Mouse (Mus musculus): ENCODE measurements at regions not wholly inside any gene's neighbourhood (a gene's known extent, or its start where the extent isn't known, plus 50 kb on each side); places are given as distances from the start of the nearest gene placed in this dataset.

- no peak overlapping the region for H3K27ac ChIP-seq (ENCODE audit: insufficient read depth, low read depth)
- H3K4me1 ChIP-seq (ENCODE audit: control insufficient read depth in 1 of 2, insufficient read depth in 2 of 2), result peaks cover 22 to 27% of the 10 kb centered on the region in 2 experiments
- H3K9ac ChIP-seq (ENCODE audit: insufficient read depth, low read depth), result no peak overlapping the region
- in situ Hi-C loops (cut with MboI; ENCODE audit: low pct_ligation_motif_present, low pct_unique_long_range_greater_than_20kb, low sequenced_read_pairs), result no loop called here
- no peak overlapping the region for H3K4me3 ChIP-seq (replicated peaks in 1 of 3; ENCODE audit: low read depth in 2 of 3, low read length in 2 of 3, poor library complexity in 1 of 3)
- no peaks in the 10 kb centered on the region for H3K9me3 ChIP-seq (replicated peaks; ENCODE audit: low read length)
- no peak overlapping the region for H3K4me2 ChIP-seq (ENCODE audit: insufficient read depth, low read depth, poor library complexity, severe bottlenecking)
- no peak for DNase-seq (ENCODE audit: extremely low read depth)
- no peaks in the 10 kb centered on the region for H3K36me3 ChIP-seq (replicated peaks in 1 of 2; ENCODE audit: control insufficient read depth in 1 of 2, insufficient read depth in 1 of 2, low read length in 1 of 2)
- no peak for TF ChIP-seq NELFE (IDR thresholded peaks at IDR 0.05; ENCODE audit: low read depth, low read length)
- TF ChIP-seq CTCF (conservative IDR thresholded peaks at IDR 0.05 in 1 of 2, IDR thresholded peaks at IDR 0.05 in 1 of 2; ENCODE audit: low read depth in 2 of 2, low read length in 2 of 2), result no peak
- TF ChIP-seq POLR2A (IDR thresholded peaks at IDR 0.05; ENCODE audit: low read depth, low read length), result no peak
- no peak for TF ChIP-seq MAX (IDR thresholded peaks at IDR 0.05; ENCODE audit: low read length)
- no peak for TF ChIP-seq EP300 (IDR thresholded peaks at IDR 0.05; ENCODE audit: low read length)
- TF ChIP-seq ZNF384 (IDR thresholded peaks at IDR 0.05; ENCODE audit: low read depth, low read length), result no peak
- TF ChIP-seq IRF4 (IDR thresholded peaks at IDR 0.05; ENCODE audit: low read depth, low read length), result no peak
- TF ChIP-seq PAX5 (IDR thresholded peaks at IDR 0.05; ENCODE audit: low read length), result no peak
- no peak for TF ChIP-seq ELF1 (IDR thresholded peaks at IDR 0.05; ENCODE audit: low read depth, low read length)
- TF ChIP-seq UBTF (IDR thresholded peaks at IDR 0.05; ENCODE audit: low read depth, low read length), result no peak
- no peak for TF ChIP-seq CHD2 (IDR thresholded peaks at IDR 0.05; ENCODE audit: low read length)
- no peak for TF ChIP-seq RAD21 (IDR thresholded peaks at IDR 0.05; ENCODE audit: low read depth, low read length)
- TF ChIP-seq MYC (IDR thresholded peaks at IDR 0.05; ENCODE audit: low read depth, low read length), result no peak
- no peak for TF ChIP-seq GABPA (IDR thresholded peaks at IDR 0.05; ENCODE audit: insufficient replicate concordance, low read depth, low read length)
- no peaks in the 10 kb centered on the region for H3K27me3 ChIP-seq (replicated peaks)
- no peaks in the 10 kb centered on the region for H3K79me2 ChIP-seq (replicated peaks; ENCODE audit: control insufficient read depth, extremely low read depth, insufficient read depth, poor library complexity, severe bottlenecking)
- dilution Hi-C loops (cut with MboI; ENCODE audit: extremely low pct_ligation_motif_present, extremely low pct_unique_long_range_greater_than_20kb, low sequenced_read_pairs), result no loop called here
Measured at GRCm38 (mm10) chr10:122602394-122602793, 76.2 kb upstream of the Ppm1h start.

- Histone ChIP-seq H3K27me3 (replicated peaks) (no peaks in the 10 kb centered on the region), H3K4me2 (ENCODE audit: insufficient read depth, low read depth, poor library complexity, severe bottlenecking) (0 out of 2 replicates have a peak overlapping the region, but pooled peaks have one; percentile 17), H3K9me3 (replicated peaks; ENCODE audit: low read length) (no peaks in the 10 kb centered on the region), H3K79me2 (replicated peaks; ENCODE audit: control insufficient read depth, extremely low read depth, insufficient read depth, poor library complexity, severe bottlenecking) (no peaks in the 10 kb centered on the region), H3K27ac (ENCODE audit: insufficient read depth, low read depth) (no peak overlapping the region), H3K4me1 (ENCODE audit: control insufficient read depth in 1 of 2, insufficient read depth in 2 of 2) (peaks cover 22 to 27% of the 10 kb centered on the region in 2 experiments), H3K9ac (ENCODE audit: insufficient read depth, low read depth) (no peak overlapping the region), H3K4me3 (replicated peaks in 1 of 3; ENCODE audit: low read depth in 2 of 3, low read length in 2 of 3, poor library complexity in 1 of 3) (no peak overlapping the region), H3K36me3 (replicated peaks in 1 of 2; ENCODE audit: control insufficient read depth in 1 of 2, insufficient read depth in 1 of 2, low read length in 1 of 2) (no peaks in the 10 kb centered on the region)
- dilution Hi-C loops (cut with MboI; ENCODE audit: extremely low pct_ligation_motif_present, extremely low pct_unique_long_range_greater_than_20kb, low sequenced_read_pairs), result no loop called here
- in situ Hi-C loops (cut with MboI; ENCODE audit: low pct_ligation_motif_present, low pct_unique_long_range_greater_than_20kb, low sequenced_read_pairs), result no loop called here
- peak; percentile 91 for DNase-seq (ENCODE audit: extremely low read depth)
- TF ChIP-seq SMC3 (IDR thresholded peaks at IDR 0.05; ENCODE audit: low read depth, low read length) (no peak), CTCF (conservative IDR thresholded peaks at IDR 0.05 in 1 of 2, IDR thresholded peaks at IDR 0.05 in 1 of 2; ENCODE audit: low read depth in 2 of 2, low read length in 2 of 2) (no peak), CHD2 (IDR thresholded peaks at IDR 0.05; ENCODE audit: low read length) (peak; percentile 83), MAZ (IDR thresholded peaks at IDR 0.05; ENCODE audit: low read depth, low read length) (peak; percentile 69; the same call in 1 of the 2 replicates), EP300 (IDR thresholded peaks at IDR 0.05; ENCODE audit: low read length) (peak; percentile 98), ZKSCAN1 (IDR thresholded peaks at IDR 0.05; ENCODE audit: borderline replicate concordance, low read depth, low read length) (no peak), RCOR1 (conservative IDR thresholded peaks at IDR 0.05; ENCODE audit: low read depth, low read length) (peak; percentile 96), USF1 (IDR thresholded peaks at IDR 0.05; ENCODE audit: low read depth, low read length) (no peak), MEF2A (IDR thresholded peaks at IDR 0.05; ENCODE audit: borderline replicate concordance, low read depth, low read length) (peak; percentile 86), SIN3A (IDR thresholded peaks at IDR 0.05; ENCODE audit: low read length) (peak; percentile 98), ZNF384 (IDR thresholded peaks at IDR 0.05; ENCODE audit: low read depth, low read length) (0 out of 2 replicates have a peak, but pooled peaks have one; percentile 10), MAX (IDR thresholded peaks at IDR 0.05; ENCODE audit: low read length) (peak; percentile 56), RAD21 (IDR thresholded peaks at IDR 0.05; ENCODE audit: low read depth, low read length) (no peak; the same call in 1 of the 2 replicates), MXI1 (IDR thresholded peaks at IDR 0.05; ENCODE audit: low read depth, low read length) (peak; percentile 72; the same call in 1 of the 2 replicates), ZMIZ1 (IDR thresholded peaks at IDR 0.05; ENCODE audit: low read depth, low read length) (peak; percentile 53; the same call in 1 of the 2 replicates), POLR2A (IDR thresholded peaks at IDR 0.05; ENCODE audit: low read depth, low read length) (no peak), POLR2AphosphoS2 (IDR thresholded peaks at IDR 0.05; ENCODE audit: low read depth, low read length) (no peak), UBTF (IDR thresholded peaks at IDR 0.05; ENCODE audit: low read depth, low read length) (no peak), USF2 (conservative IDR thresholded peaks at IDR 0.05; ENCODE audit: low read depth, low read length) (no peak), ETS1 (conservative IDR thresholded peaks at IDR 0.05; ENCODE audit: low read depth, low read length) (peak; percentile 98), NRF1 (IDR thresholded peaks at IDR 0.05; ENCODE audit: low read depth, low read length) (no peak), HCFC1 (IDR thresholded peaks at IDR 0.05; ENCODE audit: low read depth, low read length) (peak; percentile 20; the same call in 1 of the 2 replicates), E2F4 (IDR thresholded peaks at IDR 0.05; ENCODE audit: insufficient replicate concordance, low read depth, low read length) (0 out of 2 replicates have a peak, but pooled peaks have one; percentile 34), JUN (IDR thresholded peaks at IDR 0.05; ENCODE audit: insufficient read depth, low read depth, low read length) (peak; percentile 95), MYC (IDR thresholded peaks at IDR 0.05; ENCODE audit: low read depth, low read length) (peak; percentile 72; the same call in 1 of the 2 replicates), TCF12 (IDR thresholded peaks at IDR 0.05; ENCODE audit: low read depth, low read length) (peak; percentile 86)
Measured at GRCm38 (mm10) chr10:122603960-122604359, 74.6 kb upstream of the Ppm1h start.
